Mouse (Mus musculus): ENCODE results near the gene Ttc21a.

DNA sequence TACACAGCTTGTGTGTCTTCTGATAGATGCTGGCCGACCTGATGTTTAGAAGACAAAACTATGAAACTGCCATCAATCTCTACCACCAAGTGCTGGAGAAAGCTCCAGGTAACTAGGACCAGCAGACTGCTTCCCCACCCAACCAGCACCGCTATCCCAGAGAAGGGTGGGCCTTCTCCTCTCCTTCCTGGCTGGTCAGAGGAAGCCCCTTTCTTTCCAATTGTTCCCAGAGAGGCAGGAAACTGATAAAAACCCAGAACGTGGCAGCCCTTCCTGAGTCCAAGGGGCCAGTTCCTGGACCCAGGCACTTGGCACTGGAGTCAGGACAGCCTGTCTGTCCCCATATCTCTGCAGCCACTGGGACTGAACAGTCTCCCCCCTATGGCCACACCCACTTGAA is 26.8 kb downstream of the Ttc21a start:
- TF ChIP-seq MAFK (IDR thresholded peaks at IDR 0.05; ENCODE audit: insufficient read depth, low read depth, low read length) (no peak), ZC3H11A (IDR thresholded peaks at IDR 0.05; ENCODE audit: borderline replicate concordance, low read depth, low read length) (no peak), HCFC1 (IDR thresholded peaks at IDR 0.05; ENCODE audit: borderline replicate concordance, insufficient read depth, low read length) (no peak)
